Mouse (Mus musculus) lung, postnatal 36 days (tissue): ENCODE data around the gene Clstn1.
A peak's percentile ranks its signal among the peaks of the same experiment; 100 is the strongest.
"Not testable (repeated sequence)": the region's sequence is repeated elsewhere in the genome, so short reads cannot be mapped to it uniquely, and the experiment has no call there.

ENCODE experiments used
- DNase-seq: peaks from one replicate; pipeline ENCODE4 v3.0.0; 2022; ENCODE audit warnings: mixed read lengths

Clstn1 gene

GRCm38 (mm10) chr4:149601484-149601883 is 15.2 kb downstream of the Clstn1 start:
- DNase-seq: peak; percentile 76

DNA sequence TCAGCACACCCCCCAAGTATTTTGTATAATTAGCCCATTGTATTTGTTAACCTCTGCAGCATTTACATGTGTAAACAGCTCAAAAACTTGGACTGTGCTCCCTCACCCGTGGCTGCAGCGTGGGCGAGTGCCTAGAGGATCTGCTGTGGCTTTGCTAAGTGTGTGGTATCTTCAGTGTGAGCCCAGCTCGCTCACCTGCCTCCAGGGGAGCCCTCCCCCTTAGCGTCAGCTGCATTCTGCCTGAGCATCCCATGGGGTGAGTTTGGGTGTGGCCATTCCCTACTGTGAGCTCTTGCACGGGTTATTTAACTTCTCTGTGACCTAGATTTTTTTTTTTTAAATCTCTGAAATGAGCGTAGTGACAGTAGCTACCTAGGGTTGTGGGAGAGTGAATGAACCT is 16.0 kb downstream of the Clstn1 start:
- no peak for DNase-seq

- DNase-seq: no peak
Observed at GRCm38 (mm10) chr4:149603860-149604259, 17.6 kb downstream of the Clstn1 start.

- DNase-seq: no peak
Observed at GRCm38 (mm10) chr4:149604518-149604917, 18.2 kb downstream of the Clstn1 start.

DNA sequence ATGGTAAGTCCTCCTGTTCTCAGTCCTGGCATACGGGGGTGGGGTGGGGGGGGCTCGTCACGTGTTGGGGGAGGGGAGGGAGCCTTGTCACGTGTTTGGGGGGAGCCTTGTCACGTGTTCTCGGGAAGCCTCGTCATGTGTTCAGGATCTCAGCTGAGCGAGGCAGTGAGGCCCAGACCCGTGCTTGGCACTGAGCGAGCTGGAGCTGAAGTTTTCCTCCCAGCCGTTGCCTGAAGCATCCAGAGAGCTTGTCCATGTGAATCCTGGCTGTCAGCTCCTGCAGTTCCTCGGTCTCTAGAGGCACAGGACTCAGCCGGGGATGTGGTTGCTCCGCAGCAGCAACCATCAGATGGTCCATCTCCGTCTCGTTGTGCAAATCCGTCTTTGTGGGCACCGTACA is 19.8 kb downstream of the Clstn1 start:
- DNase-seq: no peak

GRCm38 (mm10) chr4:149606766-149607358 is 20.6 kb downstream of the Clstn1 start:
- DNase-seq: no peak

- DNase-seq: no peak
Observed at GRCm38 (mm10) chr4:149607591-149608308, 21.5 kb downstream of the Clstn1 start.

- no peak for DNase-seq
Observed at GRCm38 (mm10) chr4:149608309-149608638, 22.0 kb downstream of the Clstn1 start.

- no peak for DNase-seq
Observed at GRCm38 (mm10) chr4:149609256-149610025, 23.2 kb downstream of the Clstn1 start.

DNA sequence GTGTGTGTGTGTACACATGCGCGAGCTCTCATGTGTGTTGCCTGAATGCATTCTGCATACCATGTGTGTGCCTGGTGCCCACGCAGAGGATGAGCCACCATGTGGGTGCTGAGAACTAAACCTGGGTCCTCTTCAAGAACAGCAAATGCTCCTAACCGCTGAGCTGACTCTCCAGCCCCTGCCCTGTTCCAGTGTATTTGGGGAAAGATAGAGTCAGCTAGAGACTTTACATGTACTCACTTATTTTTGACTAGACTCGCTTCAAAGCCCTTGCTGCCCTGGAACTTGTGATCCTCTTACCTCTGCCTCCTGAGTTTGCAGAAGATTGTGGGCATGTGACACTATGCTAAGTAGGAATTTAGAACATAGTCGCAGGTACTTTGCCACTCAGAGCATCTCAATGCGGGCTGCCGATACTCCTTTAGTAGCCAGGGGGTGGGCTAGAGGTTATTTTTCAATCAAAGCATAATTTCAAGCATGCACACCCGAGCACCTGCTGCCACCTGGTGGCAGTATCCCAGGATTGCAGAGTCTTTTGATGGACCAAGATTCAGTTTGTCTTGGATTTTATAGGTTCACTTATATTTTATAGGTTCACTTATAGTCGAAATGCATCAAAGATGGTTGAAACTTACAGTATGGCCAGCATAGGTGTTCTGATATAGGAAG is 25.2 kb downstream of the Clstn1 start:
- peak; percentile 74 for DNase-seq

DNA sequence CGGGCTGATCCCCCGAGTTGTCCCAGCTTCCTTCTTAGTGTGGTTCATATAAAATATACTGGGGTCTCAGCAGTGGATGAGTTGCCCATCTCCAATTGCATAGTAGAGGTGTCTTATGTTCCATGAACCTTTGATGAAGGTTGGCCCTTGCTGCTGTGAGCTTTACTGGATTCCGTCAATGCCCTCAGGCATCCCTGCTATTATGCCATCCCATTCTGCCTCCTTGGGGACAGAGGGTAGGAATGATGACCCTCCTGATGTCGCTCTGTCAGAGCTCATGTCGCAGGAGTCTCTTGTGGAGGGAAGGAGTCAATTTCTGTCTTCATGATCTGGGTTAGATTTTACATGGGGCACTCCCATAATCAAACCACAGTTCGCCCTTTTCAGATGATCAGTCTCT is 27.2 kb downstream of the Clstn1 start:
- DNase-seq: not testable (repeated sequence)

- DNase-seq: no peak
Observed at GRCm38 (mm10) chr4:149614869-149615268, 28.6 kb downstream of the Clstn1 start.

DNA sequence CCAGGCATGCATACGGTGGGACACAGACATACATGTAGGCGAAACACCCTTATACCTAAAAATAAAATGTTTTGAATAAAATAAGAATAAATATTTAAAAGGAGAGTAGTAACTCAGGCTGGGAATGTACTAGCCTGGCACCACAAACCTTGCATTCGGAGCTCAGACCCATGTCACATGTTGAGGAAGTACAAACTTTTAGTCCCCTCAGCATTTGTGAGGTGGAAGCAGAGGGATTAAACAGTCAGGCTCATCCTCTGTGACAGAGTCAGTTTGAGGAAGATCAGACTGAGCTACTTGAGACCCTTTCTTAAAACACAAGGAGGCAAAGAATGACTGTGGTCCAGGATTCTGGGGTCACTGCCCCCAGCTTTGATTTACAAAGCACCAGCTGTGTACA is 30.7 kb downstream of the Clstn1 start:
- DNase-seq: not testable (repeated sequence)

DNA sequence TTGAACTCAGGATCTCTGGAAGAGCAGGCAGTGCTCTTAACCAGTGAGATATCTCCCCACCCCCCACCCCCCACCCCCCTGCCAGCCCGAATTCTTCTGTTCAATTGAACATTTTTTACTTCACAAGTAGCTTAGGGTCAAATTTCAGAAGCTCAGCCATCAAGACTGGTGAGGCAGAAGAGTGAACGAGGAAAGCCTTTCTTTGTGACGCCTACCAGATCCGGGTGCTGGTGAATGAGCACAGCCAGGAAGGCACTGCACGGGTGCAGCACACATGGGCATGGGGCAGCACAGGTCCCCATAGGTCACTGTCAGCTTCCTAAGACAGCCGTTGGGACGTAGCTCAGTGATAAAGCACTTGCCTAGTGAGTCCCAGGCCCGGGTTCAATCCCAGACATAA is 33.7 kb downstream of the Clstn1 start:
- no peak for DNase-seq

DNA sequence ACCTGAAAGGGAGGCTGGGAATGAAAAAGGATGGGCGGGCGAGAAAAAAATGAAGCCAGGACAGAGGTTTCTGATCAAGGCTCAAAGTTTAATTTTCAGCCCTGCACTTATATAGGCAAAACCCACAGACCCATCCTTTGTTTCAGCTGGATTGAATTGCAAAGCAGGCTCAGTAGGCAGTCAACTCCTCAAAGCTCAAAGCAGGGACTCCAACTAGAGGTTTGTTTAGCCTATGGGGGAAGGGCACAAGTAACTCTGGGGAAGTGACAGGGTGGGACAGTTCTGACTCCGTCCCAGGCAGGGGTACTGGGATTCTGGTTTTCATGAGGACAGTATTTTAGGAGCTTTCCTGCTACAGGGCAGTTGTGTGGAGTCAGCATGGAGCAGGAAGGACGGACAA is 35.0 kb downstream of the Clstn1 start:
- no peak for DNase-seq

DNA sequence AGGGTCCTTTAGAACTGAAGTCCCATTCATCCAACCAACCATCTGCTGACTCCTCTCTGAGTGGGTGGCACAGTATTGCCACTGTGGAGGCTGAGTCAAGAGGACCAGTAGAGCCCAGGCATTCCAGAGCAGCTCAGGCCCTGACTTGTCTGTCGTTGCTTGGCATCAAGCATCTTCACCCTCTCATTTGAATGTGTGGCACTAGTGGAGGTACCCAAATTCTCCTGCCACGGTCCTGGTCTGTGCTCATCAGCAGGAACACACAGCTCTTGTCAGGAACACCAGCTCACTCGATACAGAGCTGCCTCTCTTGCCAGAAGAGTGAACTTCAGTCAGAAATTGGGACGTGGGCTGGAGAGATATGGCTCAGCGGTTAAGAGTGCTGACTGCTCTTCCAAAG is 37.4 kb downstream of the Clstn1 start:
- no peak for DNase-seq

DNA sequence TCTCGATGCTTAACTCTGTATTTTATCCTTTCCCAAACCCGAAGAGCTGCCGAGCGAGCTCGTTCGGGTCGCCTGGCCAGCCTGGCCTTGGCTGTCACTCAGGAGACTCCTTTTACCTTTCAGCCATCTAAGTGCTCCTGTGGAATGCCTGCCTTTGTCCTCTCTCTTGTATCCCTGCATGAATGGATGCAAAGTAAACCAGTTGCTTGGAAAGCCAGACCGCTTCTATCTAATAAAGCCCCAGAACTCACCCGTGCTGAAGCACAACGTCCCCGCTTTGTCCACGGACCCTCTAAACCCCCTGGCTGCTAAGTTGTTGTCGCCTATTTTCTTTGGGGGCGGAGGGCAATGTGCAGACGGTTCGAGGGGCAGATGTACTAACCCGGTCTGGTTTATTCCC is 40.5 kb downstream of the Clstn1 start:
- DNase-seq: no peak

DNA sequence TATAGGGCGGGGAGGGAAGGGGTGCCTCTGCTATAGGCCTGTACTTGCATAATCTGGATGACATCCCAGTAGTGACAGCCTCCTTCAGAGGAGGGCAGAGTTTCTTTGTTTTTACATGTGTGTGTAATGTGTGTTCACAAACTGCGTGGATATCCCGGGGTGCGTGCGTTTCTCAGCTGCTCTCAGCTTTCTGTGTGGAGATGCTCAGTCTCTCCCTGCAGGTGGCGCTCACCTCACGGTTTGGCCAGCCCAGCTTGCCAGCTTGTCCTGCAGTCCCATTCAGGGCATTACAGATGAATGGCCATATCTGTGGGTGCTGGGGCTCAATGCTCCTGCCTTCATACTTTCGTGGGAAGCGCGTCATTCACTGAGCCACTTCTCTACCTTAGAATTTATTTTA is 42.1 kb downstream of the Clstn1 start:
- peak; percentile 63 for DNase-seq

DNA sequence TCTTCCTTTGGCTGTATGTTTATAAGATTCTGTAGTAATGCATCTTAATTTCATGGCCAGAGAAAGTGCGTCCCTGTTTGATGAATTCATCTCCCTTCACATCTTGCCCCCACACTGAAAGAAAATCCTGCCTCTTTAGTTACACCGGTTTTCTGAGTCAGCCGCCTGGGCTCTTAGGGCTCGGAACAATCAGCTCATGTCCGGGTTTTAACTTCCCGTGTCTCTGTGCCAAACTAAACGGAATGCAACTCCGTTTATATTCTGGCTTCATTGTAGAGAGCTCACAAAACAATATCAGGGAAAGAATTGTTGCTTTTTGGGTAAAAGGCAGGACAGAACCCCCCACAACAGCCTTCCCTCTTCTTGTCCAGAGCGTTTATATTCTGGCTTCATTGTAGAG is 42.5 kb downstream of the Clstn1 start:
- no peak for DNase-seq

DNA sequence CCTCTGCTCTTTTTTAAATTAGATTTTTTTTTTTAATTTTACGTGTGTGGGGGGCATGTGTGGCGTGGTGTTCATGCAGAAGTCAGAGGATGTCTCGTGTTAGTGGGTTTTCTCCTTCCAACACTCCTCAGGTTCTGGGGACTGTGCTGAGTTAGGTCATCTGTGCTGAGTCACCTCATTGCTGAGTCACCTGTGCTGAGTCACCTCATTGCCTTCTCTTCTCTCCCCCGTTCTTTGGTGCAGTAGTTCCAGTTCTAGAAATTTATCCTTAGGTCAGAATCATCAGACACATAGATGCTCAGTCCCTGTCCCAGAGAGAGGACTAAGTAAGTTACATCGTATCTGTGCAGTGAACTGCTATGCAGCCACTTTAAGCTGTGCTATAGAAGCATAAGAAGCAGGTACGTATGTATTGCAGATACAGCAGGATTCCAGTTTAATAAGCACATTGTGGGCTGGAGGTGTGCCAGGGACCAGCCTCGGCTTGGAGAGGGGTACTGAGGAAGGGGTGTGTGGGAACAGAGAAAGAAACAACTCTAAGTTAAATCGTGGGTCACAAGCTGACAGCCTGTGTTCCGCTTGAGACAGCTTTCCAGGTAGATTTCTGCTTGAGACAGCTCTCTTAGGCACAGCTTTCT is 46.5 kb downstream of the Clstn1 start:
- no peak for DNase-seq

DNA sequence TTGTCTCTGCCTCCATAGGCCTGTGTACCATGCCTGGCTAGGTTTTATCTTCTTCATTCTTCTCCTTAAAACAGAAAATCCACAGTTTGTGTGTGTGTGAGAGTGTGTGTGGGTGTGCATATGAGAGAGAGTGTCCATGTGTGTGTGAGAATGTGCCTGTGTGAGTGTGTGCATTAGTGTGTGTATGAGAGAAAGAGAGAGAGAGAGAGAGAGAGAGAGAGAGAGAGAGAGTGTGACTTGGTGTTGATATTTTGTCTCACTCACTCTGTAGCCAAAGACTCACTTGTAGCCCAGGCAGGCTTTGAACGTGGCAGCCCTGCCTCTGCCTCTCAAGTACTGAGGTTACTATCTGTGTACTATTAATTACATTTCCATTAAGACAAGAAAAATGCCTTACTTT is 47.9 kb downstream of the Clstn1 start:
- DNase-seq: no peak

GRCm38 (mm10) chr4:149634966-149635365 is 48.7 kb downstream of the Clstn1 start:
- DNase-seq: no peak

DNA sequence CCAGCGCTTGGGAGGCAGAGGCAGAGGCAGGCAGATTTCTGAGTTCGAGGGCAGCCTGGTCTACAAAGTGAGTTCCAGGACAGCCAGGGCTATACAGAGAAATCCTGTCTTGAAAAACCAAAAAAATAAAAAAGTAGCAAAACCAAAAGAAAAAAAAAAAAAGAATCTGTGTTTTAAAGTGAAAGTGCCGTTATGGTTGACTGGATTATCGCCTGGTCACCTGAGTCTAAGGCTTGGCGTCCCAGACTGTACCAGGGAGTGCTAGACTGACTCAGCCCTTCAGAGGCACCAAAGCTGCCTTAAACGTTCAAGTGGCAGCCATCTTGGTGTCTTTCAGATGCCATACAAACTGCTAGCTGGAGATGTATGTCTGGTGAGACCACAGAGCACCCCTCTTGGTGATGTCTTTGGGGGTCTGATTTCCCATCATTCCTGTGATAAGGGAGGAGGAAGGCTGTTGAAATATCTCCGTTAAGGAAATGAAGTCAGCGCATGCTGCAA is 49.7 kb downstream of the Clstn1 start:
- no peak for DNase-seq
